Mouse (Mus musculus) granulocyte monocyte progenitor cell, adult 5-6 weeks (primary cell): ENCODE measurements around the gene Nfix. TPM values are rescaled to one million over a fixed set of nuclear protein-coding genes. Genes with fewer than 3 reads are reported as not detected.

ENCODE experiments used
- ATAC-seq: replicated peaks from 2 replicates; pipeline ENCODE4 v1.8.0; 2016; ENCODE audit warnings: mild to moderate bottlenecking, moderate TSS enrichment, inconsistent platforms; ENCODE audit not compliant: poor library complexity, severe bottlenecking
- total RNA-seq, 2 experiments: library from RNA; stranded (forward) in 1 of 2; stranded (reverse) in 1 of 2; fragments of 200-712, 200-1000 nt in 1 of 2; fragments of >200 nt in 1 of 2; fragmentation: Nextera tagmentation in 1 of 2; gene quantifications; 2 replicates each; pipeline ENCODE4 v1.2.3; 2014 to 2017

Nfix gene
- total RNA-seq, 2 experiments from 2014 or later: 12.8 to 25.7 TPM

- no peak for ATAC-seq
These were observed 16.8 kb downstream of the Nfix start for GRCm38 (mm10) chr8:84783198-84783918.

- ATAC-seq: no peak
These were observed 17.5 kb downstream of the Nfix start for GRCm38 (mm10) chr8:84782680-84783079.

DNA sequence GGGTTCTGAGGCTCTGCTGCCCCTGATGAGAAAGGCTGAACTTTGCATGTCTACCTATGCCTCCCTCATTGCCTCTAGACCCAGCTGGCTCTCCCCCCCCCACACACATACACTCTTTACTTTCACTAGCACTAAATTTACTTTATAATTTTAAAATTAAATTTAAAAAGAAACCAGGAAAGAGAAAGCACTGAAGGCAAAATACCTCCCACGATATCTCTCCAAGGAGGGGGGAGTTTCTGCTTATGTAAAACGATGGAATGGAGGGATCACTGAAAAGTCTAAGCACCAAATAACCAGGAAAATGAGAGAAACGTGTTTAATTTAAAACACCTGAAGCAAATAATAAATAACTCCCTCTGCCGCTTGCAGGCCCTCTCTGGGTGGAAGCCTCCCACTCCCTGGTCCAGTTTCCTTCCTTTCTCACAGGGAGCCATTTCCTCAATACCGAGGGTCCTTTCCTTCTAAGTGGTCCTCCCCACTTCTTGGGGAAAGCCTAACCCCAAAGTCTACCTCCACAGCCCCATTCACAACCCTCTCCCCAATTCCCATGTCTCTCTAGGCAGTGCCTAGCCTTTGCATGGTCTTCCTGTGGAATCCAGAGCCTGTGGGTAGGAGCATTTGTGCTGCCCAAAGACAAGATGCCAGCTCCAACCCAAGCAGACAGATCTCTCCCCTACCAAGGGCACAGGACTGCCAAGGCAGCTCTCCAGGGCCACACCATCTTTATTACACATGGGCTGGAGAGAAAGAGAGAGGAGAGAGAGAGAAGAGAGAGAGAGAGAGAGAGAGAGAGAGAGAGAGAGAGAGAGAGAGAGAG lies 18.2 kb downstream of the Nfix start:
- no peak for ATAC-seq

DNA sequence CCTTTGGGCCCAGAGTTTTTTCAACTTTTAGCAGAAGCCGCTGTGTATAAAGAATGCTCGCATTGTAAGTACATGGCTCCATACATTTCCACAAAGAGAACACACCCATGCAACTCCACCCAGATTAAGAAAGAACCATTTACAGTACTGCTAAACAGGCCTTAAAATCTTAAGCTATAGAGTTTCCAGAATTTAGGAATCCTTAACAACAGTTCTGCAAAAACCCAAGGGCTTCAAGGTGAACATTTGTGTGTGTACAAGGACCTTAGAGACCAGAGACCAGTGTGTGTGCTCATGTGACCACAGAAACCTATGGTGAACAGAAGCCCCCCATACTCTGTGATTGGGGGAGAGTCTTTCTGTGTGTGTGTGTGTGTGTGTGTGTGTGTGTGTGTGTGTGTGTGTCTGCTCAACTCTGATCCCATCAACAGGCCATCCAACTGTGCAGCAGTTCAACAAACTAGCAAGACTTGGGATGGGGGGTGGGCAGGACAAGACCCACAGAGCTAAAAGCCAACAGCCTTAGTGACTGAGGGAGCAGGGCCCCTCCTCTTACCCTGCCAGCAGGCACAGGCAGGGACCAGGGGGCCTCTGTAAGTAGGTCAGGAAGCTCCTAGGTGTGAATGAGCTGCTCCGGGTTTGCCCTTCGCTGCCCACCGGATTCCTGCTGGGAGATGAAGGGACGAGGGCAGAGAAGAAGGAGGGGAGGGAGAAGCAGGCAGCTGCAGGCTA lies 19.0 kb downstream of the Nfix start:
- no peak for ATAC-seq

- no peak for ATAC-seq
These were observed 20.0 kb downstream of the Nfix start for GRCm38 (mm10) chr8:84780225-84780555.

DNA sequence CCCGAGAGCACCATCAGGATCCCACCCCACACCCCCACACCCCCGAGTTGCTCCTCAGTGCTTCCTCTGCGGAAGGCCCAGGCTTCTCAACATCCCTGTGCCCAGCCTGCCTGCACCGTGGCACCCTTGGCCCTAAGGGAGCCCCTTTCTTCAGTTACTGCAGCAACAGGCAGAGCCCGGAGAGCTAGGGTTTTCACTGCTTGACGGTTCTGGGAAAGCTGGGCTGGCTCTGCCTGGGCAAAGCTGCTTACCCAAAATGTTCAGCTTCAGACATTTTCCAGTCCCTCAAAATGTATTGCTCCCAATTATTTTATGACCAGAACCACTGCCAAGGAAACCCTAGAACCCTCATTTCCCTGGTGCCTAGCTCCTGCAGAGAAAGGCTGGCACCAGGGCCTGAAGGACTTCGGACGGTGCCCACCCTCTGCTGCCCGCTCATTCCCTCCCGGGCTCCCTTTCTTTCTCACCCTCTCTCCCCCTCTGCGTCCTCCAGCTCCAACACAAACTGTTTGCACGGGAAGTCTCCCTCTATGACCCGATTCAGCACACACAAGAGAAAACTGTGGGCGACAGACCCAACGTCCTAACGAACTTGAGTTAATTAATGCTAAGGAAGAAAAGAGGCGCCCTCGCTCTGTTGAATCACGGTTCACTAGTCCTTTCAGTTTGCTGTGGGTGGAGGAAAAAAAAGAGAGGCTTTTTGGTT lies 20.5 kb downstream of the Nfix start:
- ATAC-seq: no peak

GRCm38 (mm10) chr8:84778638-84779380 lies 21.3 kb downstream of the Nfix start:
- ATAC-seq: no peak

GRCm38 (mm10) chr8:84777899-84778637 lies 22.1 kb downstream of the Nfix start:
- ATAC-seq: no peak

DNA sequence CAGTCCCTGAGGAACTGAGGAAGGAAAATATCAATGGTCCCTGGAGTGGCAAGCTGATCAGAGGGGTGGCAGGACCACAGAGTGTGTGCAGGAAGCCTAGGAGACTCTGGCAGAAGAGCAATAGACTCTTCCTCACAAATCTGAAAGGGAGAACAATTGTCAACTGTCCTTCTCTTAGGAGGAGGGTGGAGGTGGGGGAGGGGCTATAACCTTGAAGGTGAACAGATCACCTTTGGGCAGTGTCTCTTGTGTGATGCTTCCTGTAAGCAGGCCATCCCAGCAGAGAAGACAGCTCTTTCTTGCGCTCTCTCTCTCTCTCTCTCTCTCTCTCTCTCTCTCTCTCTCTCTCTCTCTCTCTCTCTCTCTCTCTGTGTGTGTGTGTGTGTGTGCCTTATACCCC lies 23.6 kb downstream of the Nfix start:
- no peak for ATAC-seq

DNA sequence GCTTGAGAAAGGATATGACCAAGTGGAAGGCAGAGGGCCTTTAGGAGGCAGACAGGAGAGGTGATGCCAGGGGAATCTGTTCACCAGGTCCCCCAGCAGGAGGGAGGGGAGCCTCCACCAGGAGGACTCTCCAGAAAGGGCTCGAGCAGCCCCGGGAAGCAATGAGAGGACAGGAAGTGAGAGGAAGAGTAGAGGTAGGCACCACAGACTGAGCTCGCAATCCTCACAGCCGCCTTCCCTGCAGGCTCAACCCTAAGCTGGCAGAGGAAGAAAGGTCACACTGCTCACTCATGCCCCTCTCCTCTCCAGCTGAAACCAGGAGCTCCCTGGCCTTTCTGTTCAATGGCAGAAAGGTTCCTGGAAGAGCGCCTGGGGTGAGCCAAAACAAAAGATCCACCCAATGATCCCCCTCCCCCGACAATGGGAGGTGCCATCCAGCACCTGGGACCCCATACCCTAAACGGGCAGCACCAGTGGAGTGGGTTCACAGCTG lies 24.5 kb downstream of the Nfix start:
- ATAC-seq: peak; percentile 44

GRCm38 (mm10) chr8:84775105-84775591 lies 25.0 kb downstream of the Nfix start:
- peak; percentile 60 for ATAC-seq

GRCm38 (mm10) chr8:84774473-84774911 lies 25.7 kb downstream of the Nfix start:
- no peak for ATAC-seq

DNA sequence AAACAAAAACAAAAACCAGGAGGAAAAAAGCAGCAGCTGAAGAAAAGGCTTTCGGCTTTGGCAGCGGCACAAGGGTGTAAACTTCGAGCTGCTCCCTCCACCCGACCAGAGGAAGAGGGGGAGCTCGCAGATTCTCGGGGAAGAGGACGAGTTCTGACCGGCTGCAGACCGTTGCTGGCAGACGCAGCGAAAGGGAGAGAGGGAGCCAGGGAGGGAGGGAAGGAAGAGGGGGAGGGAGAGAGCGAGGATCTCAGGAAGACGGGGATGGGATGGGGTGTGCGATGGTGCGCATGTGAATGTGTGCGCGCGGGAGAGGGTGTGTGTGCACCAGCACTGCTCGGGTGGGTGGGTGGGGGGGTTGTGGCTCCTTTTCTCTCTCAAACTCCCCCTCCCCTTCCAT lies 26.3 kb downstream of the Nfix start:
- ATAC-seq: no peak

DNA sequence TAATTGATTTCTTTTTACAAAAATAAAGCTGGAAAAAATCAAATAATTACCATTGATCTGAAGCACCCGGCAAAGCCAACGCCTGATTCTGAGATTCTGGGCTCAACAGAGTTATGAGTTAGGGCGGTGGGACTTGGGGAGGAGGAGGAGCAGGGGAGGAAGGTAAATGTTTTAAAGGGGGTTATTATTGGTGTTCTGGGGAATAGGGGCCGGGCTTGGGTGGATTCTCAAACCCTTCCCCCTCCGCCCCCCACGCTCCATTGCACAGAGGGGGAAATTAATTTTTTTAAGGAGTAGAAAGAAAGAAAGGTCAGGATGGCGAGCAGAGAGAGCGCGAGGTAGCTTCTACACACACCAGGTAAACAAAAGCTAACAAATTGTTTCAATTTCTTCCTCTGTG lies 26.8 kb downstream of the Nfix start:
- ATAC-seq: no peak

- no peak for ATAC-seq
These were observed 27.5 kb downstream of the Nfix start for GRCm38 (mm10) chr8:84772628-84773027.

DNA sequence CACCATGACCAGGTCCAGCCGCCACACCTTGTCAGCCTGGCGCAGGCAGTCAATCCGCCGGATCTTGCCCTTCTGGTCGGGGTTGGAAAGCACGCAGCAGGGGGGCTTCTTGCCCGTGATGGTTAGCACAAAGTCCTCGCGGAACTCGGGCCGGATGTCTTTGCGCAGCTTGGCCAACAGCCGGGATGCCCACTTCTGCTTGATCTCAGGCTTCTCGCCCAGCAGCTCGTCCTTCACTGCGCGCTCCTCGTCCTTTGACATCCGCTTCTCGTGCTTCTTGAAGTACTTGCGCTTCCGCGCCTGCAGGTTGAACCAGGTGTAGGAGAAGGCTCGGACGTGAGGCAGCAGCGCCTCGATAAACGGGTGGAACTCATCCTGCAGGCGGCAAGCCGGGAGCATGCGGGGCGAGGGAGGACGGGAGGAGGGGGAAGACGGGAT lies 28.2 kb downstream of the Nfix start:
- ATAC-seq: peak; percentile 43

DNA sequence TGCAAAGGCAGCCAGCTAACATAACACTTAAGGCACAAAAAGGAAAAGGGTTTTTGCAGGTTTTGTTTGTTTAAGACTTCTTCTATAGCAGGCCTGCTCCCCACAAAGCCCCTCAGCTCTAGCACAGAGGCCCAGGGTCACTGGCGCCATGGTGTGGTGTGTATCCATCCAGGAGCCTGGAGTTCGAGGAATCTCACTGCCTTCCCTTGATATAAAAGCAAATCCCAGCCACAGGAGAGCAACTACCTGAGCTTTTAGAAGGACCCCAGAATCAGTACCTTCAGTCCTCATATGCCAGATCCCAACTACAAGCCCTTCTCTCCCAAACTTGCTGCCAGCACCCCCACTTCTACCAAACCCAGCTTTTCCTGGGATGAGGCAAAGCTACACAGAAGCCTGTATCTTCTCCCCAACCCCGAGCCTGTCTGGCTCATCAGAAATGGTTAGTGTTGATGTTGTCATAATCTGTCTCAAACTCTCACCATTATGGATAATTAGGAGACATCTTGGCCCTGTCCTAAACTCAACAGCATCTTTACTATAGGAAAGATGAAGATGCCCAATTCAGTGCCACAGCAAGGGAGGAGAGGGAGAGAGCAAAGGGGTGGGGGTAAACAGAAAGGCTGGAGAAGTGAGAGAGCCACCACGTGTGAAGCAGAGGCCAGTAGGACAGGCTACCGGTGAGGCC lies 29.0 kb downstream of the Nfix start:
- no peak for ATAC-seq
